Mouse (Mus musculus) liver, adult 2 months (tissue): ENCODE measurements around the gene Tor4a.

Experiments used
- CTCF ChIP-seq: fragments of 200-500 bp; IDR thresholded peaks from 2 replicates; pipeline ENCODE4 v1.5.1; 2011; ENCODE audit warnings: low read depth, low read length, control low read depth
- POLR2A ChIP-seq: fragments of 200-500 bp; IDR thresholded peaks from 2 replicates; pipeline ENCODE4 v1.6.1; 2011; ENCODE audit warnings: low read length, control low read depth; ENCODE audit not compliant: insufficient read depth; ENCODE audit errors: extremely low read depth

- TF ChIP-seq POLR2A (no peak), CTCF (no peak)
Measured at GRCm38 (mm10) chr2:25240310-25240709, 43.6 kb upstream of the Tor4a start.
